Mouse (Mus musculus): ENCODE data around the gene Id1. TPM values are rescaled to one million over a fixed set of nuclear protein-coding genes. Genes with fewer than 3 reads are reported as not detected.

The Id1 gene
- under 1 TPM; 0.75 to 0.82 TPM for polyA plus RNA-seq (2017; shearing (Covaris generic))

GRCm38 (mm10) chr2:152736090-152736601 lies at the start of gene Id1:
Gene Id1 (plus strand): TSS chr2:152736251.
- ATAC-seq = peak; percentile 73

DNA sequence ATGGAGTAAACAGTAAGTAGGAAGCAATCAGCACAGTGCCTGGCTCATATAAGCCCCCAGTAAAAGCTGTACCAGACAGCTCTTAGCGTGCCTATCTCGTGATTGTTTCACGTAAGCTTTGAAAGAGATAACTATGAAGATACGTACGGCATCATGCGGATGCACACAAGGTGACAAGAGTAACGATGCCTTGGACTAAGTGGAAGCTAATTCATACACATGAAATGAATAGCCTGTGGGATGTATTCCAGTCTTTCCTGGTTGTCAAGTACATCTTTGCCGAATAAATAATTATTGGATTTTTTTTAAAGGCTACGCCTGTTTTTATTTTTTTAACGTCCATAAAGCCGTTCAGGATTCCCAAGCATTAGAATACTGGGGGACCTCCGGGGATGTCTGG lies 49.7 kb upstream of the Id1 start:
- ATAC-seq = no peak

GRCm38 (mm10) chr2:152686806-152687267 lies 49.2 kb upstream of the Id1 start, which contains the start of gene Mcts2:
Gene Mcts2 (plus strand): TSS chr2:152687035.
- ATAC-seq = no peak

GRCm38 (mm10) chr2:152691564-152692217 lies 44.4 kb upstream of the Id1 start:
- ATAC-seq = no peak

GRCm38 (mm10) chr2:152693233-152693632 lies 42.8 kb upstream of the Id1 start:
- ATAC-seq = peak; percentile 66

DNA sequence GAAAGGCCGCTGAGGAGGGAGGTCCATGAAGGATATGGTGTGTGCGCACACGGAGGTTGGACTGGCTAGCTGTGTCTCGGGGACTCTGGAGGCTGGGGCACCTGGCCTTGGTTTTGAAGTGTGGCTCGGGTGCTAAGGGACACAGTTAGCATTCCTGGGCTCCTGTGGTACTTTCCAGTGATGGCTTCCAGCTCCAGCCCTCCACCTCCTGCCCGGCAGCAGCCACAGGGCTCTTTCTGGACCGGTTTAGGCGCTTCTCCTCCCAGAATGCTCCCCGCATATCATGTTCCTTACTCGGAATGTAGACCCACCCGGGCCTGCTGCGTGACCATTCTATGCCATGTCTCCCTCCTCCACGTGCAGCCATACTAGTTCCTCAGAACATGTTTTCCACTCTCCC lies 42.3 kb upstream of the Id1 start:
- no peak for ATAC-seq

- ATAC-seq = no peak
These were observed 41.3 kb upstream of the Id1 start for GRCm38 (mm10) chr2:152694708-152695107.

DNA sequence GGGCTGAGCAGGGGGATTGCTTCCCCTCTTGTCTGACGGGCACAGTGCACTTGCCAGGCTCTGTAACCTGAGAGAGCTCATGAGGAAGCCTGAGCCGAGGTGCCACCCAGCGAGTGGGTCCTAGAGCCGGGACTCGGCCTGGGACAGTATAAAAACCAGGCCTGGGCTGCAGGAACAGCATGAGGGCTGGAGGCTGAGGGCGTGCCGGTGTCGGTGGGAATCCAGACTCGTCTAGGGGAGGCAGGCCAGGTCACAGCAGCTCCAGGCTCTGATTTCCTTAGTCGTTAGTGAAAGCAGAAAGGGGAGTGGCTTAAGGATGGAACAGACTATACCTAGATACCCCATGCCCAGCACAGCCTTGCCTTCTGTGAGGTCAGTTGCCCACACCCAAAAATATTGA lies 40.0 kb upstream of the Id1 start:
- ATAC-seq = no peak

- ATAC-seq = peak; percentile 90
These were observed 39.4 kb upstream of the Id1 start for GRCm38 (mm10) chr2:152696476-152697164.

DNA sequence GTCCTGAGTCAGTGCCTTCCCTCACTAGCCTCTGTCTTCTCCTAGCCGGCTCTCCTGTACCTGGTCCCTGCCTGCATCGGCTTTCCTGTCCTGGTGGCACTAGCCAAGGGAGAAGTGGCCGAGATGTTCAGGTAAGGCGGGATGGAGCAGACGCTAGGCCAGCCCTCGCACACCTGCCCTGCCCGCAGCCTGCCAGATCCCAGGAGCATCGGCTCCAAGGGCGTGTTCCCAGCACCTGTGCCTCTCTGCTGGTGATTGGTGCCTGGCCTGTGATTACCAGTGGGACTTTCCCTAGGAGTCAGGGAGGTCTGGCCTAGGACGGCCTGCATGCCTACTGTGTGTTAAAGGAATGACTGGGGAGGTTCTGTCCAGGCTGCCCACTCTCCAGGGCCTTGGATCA lies 35.9 kb upstream of the Id1 start:
- no peak for ATAC-seq

GRCm38 (mm10) chr2:152700725-152701124 lies 35.3 kb upstream of the Id1 start:
- ATAC-seq = no peak

GRCm38 (mm10) chr2:152703596-152704255 lies 32.3 kb upstream of the Id1 start:
- ATAC-seq = no peak

DNA sequence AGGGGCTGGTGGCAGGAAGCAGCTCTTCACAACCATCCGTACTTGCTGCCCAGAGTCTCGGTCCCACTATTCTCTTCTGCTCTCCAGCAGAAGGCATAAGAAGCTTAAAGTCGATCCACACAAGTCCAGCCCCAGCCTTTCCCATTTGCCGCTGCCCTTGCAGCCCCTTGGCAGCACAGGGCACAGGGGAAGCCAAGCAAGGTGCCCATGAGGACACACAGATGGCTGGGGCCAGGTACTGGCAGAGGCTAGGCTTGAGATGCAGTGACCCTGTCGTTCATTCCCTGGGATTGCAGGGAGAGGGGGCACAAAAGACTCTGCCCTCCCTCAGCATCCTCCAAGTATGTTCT lies 31.8 kb upstream of the Id1 start:
- no peak for ATAC-seq

GRCm38 (mm10) chr2:152704811-152705370 lies 31.2 kb upstream of the Id1 start:
- ATAC-seq = no peak

DNA sequence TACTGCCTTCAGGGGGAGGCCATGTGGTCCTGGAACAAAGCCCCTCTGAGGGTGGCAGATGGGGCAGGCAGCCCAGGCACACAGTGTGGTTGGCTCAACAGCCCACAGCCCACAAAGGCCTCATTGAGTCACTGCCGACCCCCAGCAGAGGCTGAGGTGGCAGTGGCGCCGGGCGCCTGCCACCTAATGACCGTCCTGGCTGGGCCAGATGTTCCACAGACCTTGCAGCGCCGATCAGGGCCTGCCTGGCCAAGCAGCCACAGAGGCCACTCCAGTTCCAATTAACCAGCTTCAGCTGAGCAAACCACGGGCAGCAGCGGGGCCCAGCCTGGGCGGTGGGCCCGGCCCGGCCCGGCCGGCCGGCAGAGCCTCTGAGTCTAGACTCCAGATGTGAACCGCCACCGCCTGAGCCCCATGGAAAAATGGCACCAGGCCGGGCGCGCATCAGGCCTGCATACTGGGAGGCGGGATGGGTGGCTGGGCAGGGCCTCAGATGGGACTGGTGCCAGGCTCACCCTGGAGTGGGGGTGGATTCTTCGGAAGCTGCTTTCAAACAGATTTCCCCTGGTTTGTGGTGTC lies 30.0 kb upstream of the Id1 start:
- ATAC-seq = no peak

DNA sequence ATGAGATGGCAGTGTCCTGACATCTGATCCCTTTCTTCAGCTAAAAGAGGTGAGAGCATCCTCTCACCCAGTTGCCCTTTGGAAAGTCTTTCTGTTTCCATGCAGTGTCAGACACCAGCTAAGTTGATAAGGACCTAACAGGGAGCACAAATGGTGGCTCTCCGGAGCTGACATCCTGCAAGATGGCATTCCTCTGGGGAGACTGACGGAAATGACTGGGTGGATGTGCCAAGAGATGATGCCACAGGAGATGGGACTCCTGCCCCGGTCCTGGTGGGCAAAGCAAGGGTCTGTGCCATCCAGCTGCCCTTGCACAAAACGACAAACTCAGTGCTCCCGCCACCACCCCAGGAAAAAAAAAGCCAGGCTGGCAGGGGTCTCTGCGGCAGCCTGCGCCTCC lies 28.9 kb upstream of the Id1 start:
- no peak for ATAC-seq

DNA sequence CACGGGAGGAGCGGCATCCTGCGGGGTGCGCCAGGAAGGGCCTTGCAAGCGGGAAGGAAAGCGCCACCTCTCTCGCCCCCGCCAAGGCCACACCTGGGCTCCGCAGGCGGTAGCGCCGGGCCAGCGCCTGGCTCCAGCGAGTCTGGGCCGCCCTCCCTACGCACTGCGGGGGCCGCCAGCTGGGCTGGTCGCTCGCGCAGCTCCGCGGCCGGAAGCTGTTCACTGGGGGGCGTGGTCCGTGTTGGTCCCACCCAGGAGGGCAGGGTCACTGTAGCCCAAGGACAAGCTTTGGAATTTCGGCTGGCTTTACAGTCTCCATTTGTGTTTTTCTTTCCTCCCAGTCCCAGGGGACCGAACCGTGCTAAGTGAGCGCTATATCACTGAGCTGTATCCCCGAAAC lies 28.4 kb upstream of the Id1 start:
- no peak for ATAC-seq

- ATAC-seq = no peak
These were observed 27.0 kb upstream of the Id1 start for GRCm38 (mm10) chr2:152709066-152709465.

GRCm38 (mm10) chr2:152716241-152716772 lies 19.7 kb upstream of the Id1 start:
- ATAC-seq = no peak

DNA sequence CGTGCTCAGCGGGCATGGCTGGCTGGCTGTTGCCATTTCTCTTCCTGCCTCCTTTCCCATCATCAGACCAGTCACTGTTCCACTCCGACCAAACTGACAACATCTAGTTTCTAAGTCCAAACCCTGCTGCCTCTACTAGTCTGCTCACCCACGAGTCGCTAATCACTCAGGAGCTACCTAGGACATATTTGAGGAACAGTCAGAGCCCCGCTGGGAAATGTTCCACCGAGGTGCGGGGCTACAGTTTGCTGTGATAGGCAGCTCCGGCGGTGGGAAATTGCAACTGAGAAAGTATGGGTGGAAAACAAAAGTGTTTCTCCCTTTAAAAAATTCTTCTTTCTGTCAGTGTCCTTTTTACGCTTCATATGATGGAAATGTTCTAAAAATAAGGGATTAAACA lies 18.4 kb upstream of the Id1 start:
- no peak for ATAC-seq

DNA sequence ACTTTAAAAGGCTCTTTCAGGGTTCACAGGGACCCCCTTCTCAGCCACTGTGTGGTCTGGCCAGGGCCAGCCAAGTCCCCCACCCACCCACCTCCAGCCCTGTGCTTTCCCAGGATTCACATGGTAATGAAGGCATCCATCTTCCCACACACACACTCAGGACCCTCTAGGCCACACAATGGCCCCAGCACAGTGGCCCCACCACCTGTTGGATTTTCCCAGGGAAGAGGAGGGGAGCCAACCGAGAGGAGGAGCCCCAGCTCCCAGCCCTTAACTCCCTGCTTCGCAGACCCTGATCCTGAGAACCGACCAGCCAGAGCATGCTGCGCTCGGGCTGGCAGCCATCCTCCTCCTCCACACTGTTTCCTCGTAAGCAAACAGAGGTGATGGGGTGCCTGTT lies 18.0 kb upstream of the Id1 start:
- no peak for ATAC-seq

- ATAC-seq = no peak
These were observed 12.3 kb upstream of the Id1 start for GRCm38 (mm10) chr2:152723651-152724331.
